Mouse (Mus musculus): ENCODE measurements around the gene Dhps.
"Not testable (repeated sequence)": the region's sequence is repeated elsewhere in the genome, so short reads cannot be mapped to it uniquely, and the experiment has no call there.

Dhps gene

GRCm38 (mm10) chr8:85100076-85100665 lies 28.6 kb downstream of the Dhps start:
- DNase-seq = no peak

GRCm38 (mm10) chr8:85113241-85113640 lies 41.7 kb downstream of the Dhps start:
- no peak for DNase-seq

DNA sequence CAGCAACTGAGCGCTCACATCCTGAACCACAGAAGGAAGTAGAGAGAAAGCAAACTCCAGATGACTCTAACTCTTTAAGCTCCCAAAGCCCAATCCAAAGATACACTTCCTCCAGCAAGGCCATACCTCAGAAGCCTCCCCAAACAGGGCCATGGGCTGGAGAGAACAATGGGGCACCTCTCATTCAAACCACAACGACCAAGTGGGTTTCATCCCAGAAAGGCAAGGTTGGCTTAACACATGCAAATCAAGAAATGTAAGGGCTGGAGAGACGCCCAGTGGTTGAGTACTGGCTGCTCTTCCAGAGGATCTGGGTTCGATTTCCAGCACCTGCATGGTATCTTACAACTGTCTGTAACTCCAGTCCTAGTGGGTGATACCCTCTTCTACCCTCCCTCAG lies 43.9 kb downstream of the Dhps start:
- no peak for DNase-seq

DNA sequence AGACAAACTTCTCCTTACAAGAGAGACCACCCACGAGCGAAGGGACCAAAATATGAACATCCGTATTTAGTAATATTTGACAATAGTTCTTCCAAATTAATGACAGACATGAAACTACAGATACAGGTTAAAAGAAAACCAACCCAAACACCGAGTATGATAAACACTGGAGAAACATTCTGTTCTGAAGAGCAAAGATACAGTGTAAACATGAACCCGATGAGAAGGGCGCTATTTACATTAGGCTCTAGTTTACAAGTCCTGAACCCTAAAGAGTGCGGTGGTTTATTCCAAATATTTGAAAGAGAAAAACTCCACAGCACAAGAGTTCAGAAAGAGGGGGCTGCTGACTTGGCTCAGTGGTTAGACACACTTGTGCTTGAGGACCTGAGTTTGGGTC lies 45.4 kb downstream of the Dhps start:
- DNase-seq = no peak

- DNase-seq = peak; percentile 86
Measured at GRCm38 (mm10) chr8:85119052-85119981, 47.8 kb downstream of the Dhps start.

- DNase-seq = not testable (repeated sequence)
Measured at GRCm38 (mm10) chr8:85120251-85120650, 48.7 kb downstream of the Dhps start.

- no peak for DNase-seq
Measured at GRCm38 (mm10) chr8:85122995-85123394, 51.4 kb downstream of the Dhps start, which contains the start of gene Zfp791. Gene Zfp791, minus strand, starts transcription at chr8:85123095.

GRCm38 (mm10) chr8:85123691-85124090 lies 52.1 kb downstream of the Dhps start:
- DNase-seq = no peak

All from cerebellum, adult 9-11 months (tissue).